Mouse (Mus musculus): ENCODE data around the gene Ppl.

Gene Ppl

DNA sequence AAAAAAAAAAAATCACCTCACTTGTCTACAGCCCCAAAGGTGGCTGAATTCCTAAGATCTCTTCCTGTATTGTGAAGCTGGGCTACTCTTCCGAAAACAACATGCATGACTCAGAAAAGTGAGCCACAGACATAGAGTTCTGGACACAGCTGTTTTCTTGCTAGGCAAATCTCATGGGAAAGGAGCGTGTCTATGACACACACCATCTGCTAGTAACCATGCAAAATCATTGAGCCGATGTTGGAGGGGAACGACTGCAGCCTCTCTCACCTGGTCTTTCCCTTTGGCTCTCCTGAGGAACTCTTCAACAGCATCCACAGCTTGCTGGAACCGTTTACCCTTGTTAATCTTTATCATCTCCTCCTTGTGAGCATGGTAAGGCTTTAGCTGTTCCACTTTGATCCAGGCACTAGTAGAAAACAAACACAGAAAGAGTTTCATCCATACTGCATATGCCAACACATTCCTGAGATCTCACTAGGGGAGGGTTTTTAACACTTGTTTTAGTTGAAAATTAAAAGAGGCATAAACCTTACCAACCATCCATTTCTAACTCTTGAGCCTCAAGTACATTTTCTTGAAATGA, 95.5 kb downstream of the Ppl start:
- no peak for DNase-seq (ENCODE audit: low spot score in 2 of 2)
